Mouse (Mus musculus) kidney, adult 2 months (tissue): ENCODE data around the gene Ugt1a9.

Experiments
- CTCF ChIP-seq: fragments of 200-500 bp; conservative IDR thresholded peaks from 2 replicates; pipeline ENCODE4 v1.5.1; 2011; ENCODE audit warnings: low read depth, mild to moderate bottlenecking, control low read depth, low read length, moderate library complexity, mixed read lengths; ENCODE audit not compliant: insufficient read depth, insufficient read length
- POLR2A ChIP-seq: fragments of 200-500 bp; IDR thresholded peaks from one replicate; pipeline ENCODE4 v1.6.1; 2011; ENCODE audit warnings: low read depth, low read length, control low read depth

DNA sequence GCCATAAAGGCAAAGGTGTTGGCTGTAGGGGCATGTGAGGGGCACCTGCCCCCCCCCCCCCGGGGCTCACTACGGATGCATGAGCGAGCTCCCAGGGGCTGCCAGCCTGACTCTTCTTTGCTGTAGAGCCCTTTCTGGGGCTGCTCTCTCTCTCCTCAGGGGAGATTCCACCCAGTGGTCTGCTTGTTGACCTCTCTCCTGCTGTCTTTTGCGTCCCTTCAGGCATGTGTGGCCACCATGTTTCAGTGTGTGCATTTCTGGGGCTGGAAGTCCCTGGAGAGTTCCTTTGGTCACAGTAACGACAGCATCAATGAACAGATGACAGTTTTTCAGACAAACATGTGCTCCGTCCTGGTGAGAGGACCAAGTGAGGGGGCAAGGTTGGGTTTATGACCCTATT, 187.8 kb downstream of the Ugt1a9 start:
- no peak for TF ChIP-seq CTCF
- TF ChIP-seq POLR2A: no peak
